Mouse (Mus musculus) cerebellum, adult 8-10 months (tissue): ENCODE measurements around the gene Leng1.

ENCODE experiments used
- DNase-seq: peaks from one replicate; pipeline ENCODE4 v3.0.0; 2022

Gene Leng1

GRCm38 (mm10) chr7:3629030-3629429 lies 36.6 kb downstream of the Leng1 start:
- DNase-seq: peak; percentile 40

- DNase-seq: peak; percentile 85
These were observed 48.2 kb downstream of the Leng1 start, which contains the start of gene Ndufa3 for GRCm38 (mm10) chr7:3617242-3617995. Ndufa3 (plus strand) TSS chr7:3617373.

DNA sequence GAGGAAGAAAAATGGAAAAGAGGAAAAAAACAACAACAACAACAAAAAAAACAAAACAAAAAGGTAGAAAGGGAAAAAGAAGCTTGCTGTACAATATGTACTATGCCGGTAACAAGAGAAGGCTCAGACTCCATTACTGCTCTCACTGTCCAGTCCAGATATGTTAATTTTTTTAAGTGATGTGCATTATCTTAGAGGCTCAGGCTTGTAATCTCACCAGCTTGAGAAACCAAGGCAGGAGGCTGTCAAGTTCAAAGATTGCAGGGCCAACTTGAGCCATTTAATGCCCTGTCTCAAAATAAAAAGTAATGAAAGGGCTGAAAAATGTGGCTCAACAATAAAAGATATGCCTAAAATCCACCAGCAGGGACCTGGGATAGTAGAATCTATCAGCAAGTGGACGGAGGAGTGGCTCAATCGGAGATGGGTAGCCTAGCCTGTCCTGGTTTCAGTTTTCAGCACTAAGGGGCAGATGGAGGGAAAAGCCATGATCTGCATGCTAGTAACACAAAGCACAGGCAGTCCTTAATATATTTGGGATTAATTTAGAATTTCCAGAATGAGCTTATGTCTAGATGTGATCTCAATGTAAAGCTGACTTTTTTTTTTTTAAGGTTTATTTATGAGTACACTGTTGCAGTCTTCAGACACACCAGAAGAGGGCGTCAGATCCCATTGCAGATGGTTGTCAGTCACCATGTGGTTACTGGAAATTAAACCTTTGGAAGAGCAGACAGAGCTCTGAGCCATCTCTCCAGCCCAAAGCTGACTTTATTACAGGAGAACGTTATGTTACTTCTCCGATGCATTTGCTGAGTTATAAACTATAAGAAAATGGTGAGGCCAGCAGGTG lies 49.0 kb downstream of the Leng1 start:
- DNase-seq: no peak

DNA sequence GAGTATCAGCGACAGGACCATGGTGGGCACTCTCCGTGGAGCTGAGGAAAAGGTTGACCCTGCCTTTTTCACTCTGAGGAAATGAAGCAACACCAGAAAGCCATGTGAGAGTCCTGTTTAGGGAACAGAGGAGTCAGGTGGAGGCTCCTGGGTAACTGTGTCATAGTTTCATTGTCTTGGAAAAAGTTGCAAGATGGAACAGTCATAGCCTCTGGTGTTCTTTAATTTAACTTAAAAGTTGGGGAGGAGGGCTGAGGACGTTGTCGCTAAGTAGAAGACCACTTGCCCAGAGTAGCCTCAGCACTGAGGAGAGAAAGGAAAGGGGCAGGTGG lies 49.6 kb downstream of the Leng1 start, which contains the start of gene Oscar:
Gene Oscar, minus strand, starts transcription at position 101 of the 332 bp plus-strand sequence.
- DNase-seq: no peak

GRCm38 (mm10) chr7:3614021-3614420 lies 51.6 kb downstream of the Leng1 start:
- DNase-seq: no peak

DNA sequence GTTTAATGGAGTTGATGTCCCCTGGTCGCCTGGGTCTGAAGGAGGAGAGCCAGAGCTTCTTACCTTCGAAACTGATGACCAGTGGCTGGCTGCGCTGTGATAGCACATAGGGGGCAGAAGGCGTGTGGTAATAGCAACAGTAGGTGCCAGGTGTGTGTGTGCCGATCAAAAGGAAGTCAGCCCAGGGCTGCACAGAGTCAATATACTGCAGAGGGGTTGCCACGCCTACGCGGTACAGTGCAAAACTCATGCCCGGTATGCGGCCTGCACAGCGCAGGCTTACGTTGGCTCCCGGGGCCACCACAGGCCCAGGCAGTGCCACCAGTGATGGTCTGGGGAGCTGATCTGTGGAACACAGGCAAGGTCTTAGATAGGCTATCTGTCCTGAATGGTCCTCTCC lies 54.6 kb downstream of the Leng1 start:
- no peak for DNase-seq

GRCm38 (mm10) chr7:3610437-3610836 lies 55.2 kb downstream of the Leng1 start:
- no peak for DNase-seq
